Mouse (Mus musculus) liver, postnatal 0 days (tissue): ENCODE measurements around the gene Gm9817. TPM values are rescaled to one million over a fixed set of nuclear protein-coding genes. Genes with fewer than 3 reads are reported as not detected.

ENCODE experiments used
- ATAC-seq: fragments of 200-750 bp; cut with Nextera tagmentation; 2 replicates; pipeline ENCODE4 v1.8.0; 2017; ENCODE audit warnings: mild to moderate bottlenecking, moderate library complexity
- DNase-seq: peaks from one replicate; pipeline ENCODE4 v3.0.0-alpha.2; 2016
- H3K27ac ChIP-seq: fragments of 300-500 bp; sonication (generic); 2 replicates; pipeline ENCODE4 v1.5.1; 2014; ENCODE audit warnings: antibody characterized with exemption, moderate library complexity, mild to moderate bottlenecking, low read depth
- H3K27me3 ChIP-seq: fragments of 300-500 bp; sonication (generic); 2 replicates; pipeline ENCODE4 v1.6.1; 2014; ENCODE audit warnings: low read length, control low read depth, mixed read lengths; ENCODE audit not compliant: insufficient read depth
- H3K36me3 ChIP-seq: fragments of 300-500 bp; sonication (generic); replicated peaks from 2 replicates; pipeline ENCODE4 v1.6.1; 2014; ENCODE audit warnings: mild to moderate bottlenecking, control low read depth, low read length, moderate library complexity, mixed read lengths; ENCODE audit not compliant: insufficient read depth
- H3K4me1 ChIP-seq: fragments of 300-500 bp; sonication (generic); 2 replicates; pipeline ENCODE4 v1.6.1; 2014; ENCODE audit warnings: antibody characterized with exemption, mild to moderate bottlenecking, control low read depth; ENCODE audit not compliant: insufficient read depth
- H3K4me2 ChIP-seq: fragments of 300-500 bp; sonication (generic); 2 replicates; pipeline ENCODE4 v1.6.1; 2014; ENCODE audit warnings: low read depth, mild to moderate bottlenecking, low read length, moderate library complexity, mixed read lengths
- H3K4me3 ChIP-seq: fragments of 300-500 bp; sonication (generic); 2 replicates; pipeline ENCODE4 v1.5.1; 2014; ENCODE audit warnings: low read depth, low read length
- H3K9ac ChIP-seq: fragments of 300-500 bp; sonication (generic); replicated peaks from 2 replicates; pipeline ENCODE4 v1.6.1; 2014; ENCODE audit warnings: mild to moderate bottlenecking, moderate library complexity
- H3K9me3 ChIP-seq: fragments of 300-500 bp; sonication (generic); 2 replicates; pipeline ENCODE4 v1.6.1; 2016; ENCODE audit warnings: mild to moderate bottlenecking, control low read depth, low read length, mixed read lengths
- CTCF ChIP-seq: sonication (generic); IDR thresholded peaks from 2 replicates; pipeline ENCODE4 v1.5.1; 2016; ENCODE audit warnings: antibody characterized with exemption, low read depth
- EP300 ChIP-seq: IDR thresholded peaks from 2 replicates; pipeline ENCODE4 v1.6.1; 2016; ENCODE audit warnings: antibody characterized with exemption, low read depth, mild to moderate bottlenecking
- WGBS: fragments of 180-500 bp; shearing (Covaris S2); extraction: QIAGEN DNeasy Blood & Tissue Kit; methylation state at CpG from one replicate; pipeline ENCODE4 v1.1.7; 2014; ENCODE audit not compliant: insufficient replicate concordance; 5-methylcytosine and 5-hydroxymethylcytosine counted together
- polyA plus RNA-seq: library from polyadenylated mRNA; unstranded; fragments of >200 nt; fragmentation: Nextera tagmentation; extraction: Ambion mirVana; gene quantifications from 2 replicates; pipeline ENCODE4 v1.2.1, GENCODE M21; 2015

Gm9817 gene
- polyA plus RNA-seq, 1 experiment from 2014 or later, result not detected

DNA sequence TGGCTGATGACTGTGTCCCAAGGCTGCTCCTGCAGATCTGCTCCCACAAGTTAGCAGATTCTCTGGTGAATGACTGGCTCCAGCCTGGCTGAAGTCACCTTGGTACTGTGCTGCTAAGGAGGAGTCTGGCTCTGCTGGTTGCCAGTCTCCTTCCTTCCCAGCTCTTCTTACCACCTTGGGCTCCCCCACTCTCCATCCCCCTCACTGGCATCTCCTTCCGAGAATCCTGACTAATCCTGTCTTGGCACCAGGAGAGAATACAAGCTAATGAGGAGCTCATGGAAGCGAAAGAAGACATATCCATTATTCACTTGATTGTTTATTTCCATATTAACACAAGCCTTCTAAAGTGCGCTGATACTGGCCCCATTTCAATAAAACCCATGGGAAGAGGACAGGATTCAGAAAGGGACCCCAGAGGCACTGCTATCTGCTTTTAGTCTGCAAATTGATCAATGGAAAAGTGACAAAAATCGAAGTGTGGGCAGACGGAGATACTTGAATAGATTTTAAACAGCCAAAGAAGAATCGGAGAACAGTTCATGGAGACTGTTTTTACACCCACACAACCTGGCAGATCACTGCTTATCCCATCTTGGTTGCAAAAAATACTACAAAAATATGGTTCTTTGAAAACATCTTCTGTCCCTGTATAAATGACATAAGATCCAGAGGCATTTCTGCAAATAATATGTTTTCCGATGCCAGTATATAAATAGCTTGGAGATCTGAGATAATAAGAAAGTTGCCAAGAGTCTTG lies 29.1 kb upstream of the Gm9817 start:
- ATAC-seq (no peak), DNase-seq (no peak)
- Histone ChIP-seq H3K9ac (no peak overlapping the region), H3K4me2 (no peak overlapping the region), H3K27ac (no peak overlapping the region), H3K36me3 (no peaks in the 10 kb centered on the region), H3K4me3 (no peak overlapping the region), H3K4me1 (no peaks in the 10 kb centered on the region), H3K9me3 (no peaks in the 10 kb centered on the region), H3K27me3 (0 out of 2 replicates have a peak, but pooled peaks cover 23% of the 10 kb centered on the region)
- TF ChIP-seq EP300 (no peak), CTCF (no peak)
- 75% methylated on average over 7 of the region's 7 CpGs for WGBS

DNA sequence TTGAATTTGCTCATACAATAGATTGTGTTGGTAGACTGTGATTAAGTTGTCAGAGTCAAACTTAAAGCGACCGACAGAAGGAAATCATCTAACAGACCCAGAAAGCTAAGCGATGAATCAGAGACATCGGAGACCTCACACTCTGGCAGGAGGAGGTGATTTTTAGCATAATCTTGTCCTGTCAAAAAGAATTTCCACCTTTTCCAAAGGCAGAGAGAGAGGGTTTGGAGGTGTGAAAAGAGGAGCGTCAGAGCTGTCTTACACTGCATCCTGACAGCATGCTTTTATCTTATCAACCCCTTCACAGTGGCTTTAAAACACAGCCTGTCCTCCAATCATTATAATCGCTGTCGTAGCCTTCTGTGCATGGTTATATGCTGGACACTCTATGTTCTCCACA lies 25.7 kb upstream of the Gm9817 start:
- no peak for DNase-seq
- no peaks in the 10 kb centered on the region for H3K9me3 ChIP-seq
- WGBS, result 60% methylated on average over 7 of the region's 7 CpGs

DNA sequence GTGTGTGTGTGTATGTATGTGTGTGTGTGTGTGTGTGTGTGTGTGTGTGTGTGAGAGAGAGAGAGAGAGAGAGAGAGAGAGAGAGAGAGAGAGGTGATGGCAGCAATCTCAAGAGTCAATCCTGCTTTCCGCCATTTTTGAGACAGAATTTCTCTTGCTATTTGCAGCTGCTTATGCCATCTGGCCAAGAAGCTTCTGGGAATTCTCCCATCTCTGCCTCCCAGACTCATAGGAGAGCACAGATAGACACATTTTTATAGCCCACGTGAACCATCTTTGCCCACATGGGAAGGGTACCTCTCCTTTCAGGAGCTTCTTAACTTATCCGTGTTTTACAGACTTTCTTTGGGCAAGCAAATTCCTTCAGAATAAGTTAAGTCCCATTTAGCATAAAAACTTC lies 24.6 kb upstream of the Gm9817 start:
- no peak for TF ChIP-seq EP300
- TF ChIP-seq CTCF, result no peak

More for the DNA sequence above, 25.7 kb upstream of the Gm9817 start:
- Histone ChIP-seq H3K27me3 (peaks cover 25% of the 10 kb centered on the region), H3K9ac (no peak overlapping the region), H3K4me1 (no peaks in the 10 kb centered on the region), H3K36me3 (no peaks in the 10 kb centered on the region), H3K27ac (no peak overlapping the region), H3K4me3 (no peak overlapping the region), H3K4me2 (no peak overlapping the region)
- TF ChIP-seq CTCF, result no peak
- no peak for TF ChIP-seq EP300
- no peak for ATAC-seq

DNA sequence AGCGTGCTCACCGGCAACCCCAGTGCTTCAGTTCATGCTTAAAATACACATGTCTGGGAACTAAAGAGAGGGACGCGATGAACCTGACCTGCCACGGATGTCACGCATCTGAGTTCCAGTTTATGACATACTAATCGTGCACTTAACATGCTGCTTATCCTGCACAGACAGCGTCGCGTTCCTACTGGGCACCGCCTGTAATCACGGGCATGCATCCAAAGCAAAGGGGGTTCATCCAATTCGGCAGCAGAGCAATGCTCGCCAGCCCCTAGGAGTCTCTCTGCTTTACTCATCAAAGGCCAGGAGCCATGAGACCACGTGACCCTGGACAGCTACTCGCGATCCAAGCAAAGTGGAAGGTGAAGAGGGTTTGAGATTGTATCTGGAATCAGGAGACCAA lies 19.3 kb upstream of the Gm9817 start:
- no peak for DNase-seq
- 80% methylated on average over 17 of the region's 17 CpGs for WGBS
- Histone ChIP-seq H3K27ac (no peak overlapping the region), H3K4me3 (no peak overlapping the region), H3K9me3 (no peaks in the 10 kb centered on the region), H3K4me1 (no peaks in the 10 kb centered on the region), H3K36me3 (no peaks in the 10 kb centered on the region), H3K27me3 (peaks cover 24% of the 10 kb centered on the region), H3K4me2 (no peak overlapping the region), H3K9ac (no peak overlapping the region)
- no peak for TF ChIP-seq EP300
- TF ChIP-seq CTCF, result no peak
- ATAC-seq, result no peak

More for the DNA sequence above, 24.6 kb upstream of the Gm9817 start:
- ATAC-seq (no peak), DNase-seq (no peak)
- Histone ChIP-seq H3K36me3 (no peaks in the 10 kb centered on the region), H3K27ac (no peak overlapping the region), H3K4me2 (no peak overlapping the region), H3K4me3 (no peak overlapping the region), H3K9ac (no peak overlapping the region), H3K9me3 (no peaks in the 10 kb centered on the region), H3K4me1 (no peaks in the 10 kb centered on the region), H3K27me3 (peaks cover 29% of the 10 kb centered on the region)
- WGBS, result 86% methylated on average over 3 of the region's 3 CpGs

DNA sequence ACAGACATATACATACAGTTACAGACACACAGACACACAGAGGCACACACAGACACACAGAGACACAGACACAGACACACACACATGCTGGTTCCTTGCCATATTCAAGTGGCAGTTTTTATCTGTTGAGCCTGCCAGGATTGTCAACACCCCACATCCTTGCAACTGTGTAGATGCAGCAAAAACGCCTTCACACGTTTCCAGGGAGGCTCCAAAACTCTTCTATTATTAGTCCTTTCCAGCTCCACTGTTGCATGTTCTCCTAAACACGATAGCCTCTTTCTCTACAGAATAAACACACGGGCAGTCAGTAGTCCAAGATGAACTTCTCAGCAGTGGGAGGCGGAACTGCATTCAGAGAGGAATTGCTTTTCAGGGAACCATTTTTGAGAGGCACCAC lies 15.3 kb upstream of the Gm9817 start:
- Histone ChIP-seq H3K9me3 (no peaks in the 10 kb centered on the region), H3K27ac (no peak overlapping the region), H3K4me3 (no peak overlapping the region), H3K4me2 (no peak overlapping the region), H3K4me1 (no peaks in the 10 kb centered on the region), H3K36me3 (no peaks in the 10 kb centered on the region), H3K9ac (no peak overlapping the region), H3K27me3 (peaks cover 17% of the 10 kb centered on the region)
- ATAC-seq (no peak), DNase-seq (no peak)
- WGBS, result 67% methylated on average over 5 of the region's 5 CpGs
- TF ChIP-seq CTCF (no peak), EP300 (no peak)

DNA sequence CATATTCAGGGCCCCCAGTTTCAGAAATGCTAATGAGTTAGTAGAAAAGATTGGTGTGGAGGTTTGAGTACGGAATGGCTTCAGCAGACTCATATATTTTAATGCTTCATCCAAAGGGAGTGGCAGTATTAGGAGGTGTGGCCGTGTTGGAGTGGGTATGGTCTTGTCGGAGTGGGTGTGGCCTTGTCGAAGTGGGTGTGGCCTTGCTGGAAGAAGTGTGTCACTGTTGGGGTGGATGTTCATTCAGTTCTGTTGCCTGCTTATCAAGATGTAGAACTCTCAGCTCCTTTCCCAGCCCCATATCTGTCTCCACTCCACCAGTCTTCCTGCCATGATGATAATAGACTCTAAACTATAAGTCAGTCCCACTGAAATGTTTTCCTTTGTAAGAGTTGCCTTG lies 13.5 kb upstream of the Gm9817 start:
- H3K4me1 ChIP-seq, result no peaks in the 10 kb centered on the region
- no peak overlapping the region for H3K4me2 ChIP-seq
- TF ChIP-seq EP300 (no peak), CTCF (no peak)
- no peak overlapping the region for H3K9ac ChIP-seq
- no peaks in the 10 kb centered on the region for H3K9me3 ChIP-seq
- DNase-seq, result no peak
- WGBS, result 82% methylated on average over 4 of the region's 4 CpGs
- peaks cover 15% of the 10 kb centered on the region for H3K27me3 ChIP-seq
- no peak overlapping the region for H3K4me3 ChIP-seq
- no peak for ATAC-seq
- H3K36me3 ChIP-seq, result no peaks in the 10 kb centered on the region
- no peak overlapping the region for H3K27ac ChIP-seq
